Mouse (Mus musculus) thymus, postnatal 0 days (tissue): ENCODE results near the gene Rasgrp1. TPM values are rescaled to one million over a fixed set of nuclear protein-coding genes. Genes with fewer than 3 reads are reported as not detected.

Experiments used
- DNase-seq: peaks from one replicate; pipeline ENCODE4 v3.0.0-alpha.2; 2015; ENCODE audit warnings: low spot score
- polyA plus RNA-seq: library from polyadenylated mRNA; unstranded; fragments of >200 nt; fragmentation: Nextera tagmentation; extraction: Ambion mirVana; gene quantifications from 2 replicates; pipeline ENCODE4 v1.2.1, GENCODE M21; 2015

Gene Rasgrp1
- polyA plus RNA-seq, 1 experiment from 2014 or later, result 90.0 TPM

- no peak for DNase-seq
Measured at GRCm38 (mm10) chr2:117250001-117250510, 92.7 kb downstream of the Rasgrp1 start.

DNA sequence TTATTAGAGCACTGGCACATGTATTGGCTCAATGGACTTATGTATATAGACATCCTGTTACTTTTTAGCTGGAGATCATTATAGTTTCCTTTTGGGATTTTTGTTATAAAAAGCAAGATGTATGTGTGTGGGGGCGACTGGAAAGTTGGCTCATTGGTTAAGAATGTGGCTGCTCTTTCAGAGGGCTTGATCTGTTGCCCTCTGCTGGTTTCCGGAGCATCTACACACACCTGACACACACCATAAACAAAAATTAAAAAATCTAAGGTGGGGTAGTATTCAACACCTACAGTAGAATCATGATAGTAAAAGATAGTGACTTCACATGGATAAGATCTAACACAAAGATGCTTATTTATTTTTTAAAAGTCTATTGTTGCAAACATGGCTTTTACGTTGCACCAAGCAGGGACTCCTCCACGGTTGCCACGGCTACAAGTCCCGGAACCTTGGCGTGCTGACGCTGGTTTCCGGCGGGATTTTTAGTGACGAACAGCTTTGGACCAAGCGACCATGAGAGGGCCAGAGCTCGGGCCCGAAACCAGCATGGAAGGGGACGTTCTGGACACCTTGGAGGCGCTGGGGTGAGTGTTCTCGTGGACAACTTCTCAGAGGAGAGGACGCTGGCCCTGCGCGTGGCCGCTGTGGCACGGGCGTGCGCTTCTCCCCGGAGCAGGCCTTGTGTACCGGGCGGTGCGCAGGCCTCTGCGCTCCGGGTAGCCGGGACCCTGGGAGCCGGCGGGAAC, 93.4 kb downstream of the Rasgrp1 start, which contains the start of gene Fam98b:
Fam98b (plus strand) TSS at position 485 of the 746 bp plus-strand sequence.
- peak; percentile 93 for DNase-seq

- DNase-seq, result no peak
Measured at GRCm38 (mm10) chr2:117241953-117242352, 100.8 kb downstream of the Rasgrp1 start.

GRCm38 (mm10) chr2:117231257-117231656, 111.5 kb downstream of the Rasgrp1 start:
- DNase-seq, result peak; percentile 69

DNA sequence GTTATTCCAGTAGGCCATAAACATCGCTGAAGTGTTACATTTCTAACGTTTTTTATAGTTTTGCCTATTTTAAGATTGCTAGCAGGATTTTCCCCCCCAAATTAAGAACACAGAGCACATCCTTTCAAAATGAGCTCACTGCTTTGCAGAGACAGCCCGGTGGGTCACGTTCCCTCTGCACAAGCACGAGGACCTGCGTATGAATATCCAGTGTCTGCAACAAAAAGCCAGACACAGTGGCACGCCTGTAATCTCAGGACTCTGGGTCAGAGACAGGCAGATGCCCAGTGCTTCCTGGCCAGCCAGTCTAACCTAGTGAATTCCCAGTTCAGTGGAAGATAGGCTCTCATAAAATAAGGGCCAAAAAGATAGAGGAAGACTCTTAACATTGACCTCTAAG, 112.5 kb downstream of the Rasgrp1 start:
- DNase-seq, result no peak

Other genes with a start within 250 kb of the Rasgrp1 start
- gene Spred1, start 221.6 kb downstream of the Rasgrp1 start, polyA plus RNA-seq, result 5.3 and 6.4 TPM in 2 replicates
- 10.7 and 13.5 TPM in 2 replicates for gene Fam98b, start 93.3 kb downstream of the Rasgrp1 start, polyA plus RNA-seq